Mouse (Mus musculus) kidney, embryonic 15.5 days (tissue): ENCODE measurements around the gene Camkk2. TPM values are rescaled to one million over a fixed set of nuclear protein-coding genes. Genes with fewer than 3 reads are reported as not detected.

Experiments used
- ATAC-seq: fragments of 200-750 bp; cut with Nextera tagmentation; replicated peaks from 2 replicates; pipeline ENCODE4 v1.8.0; 2017; ENCODE audit warnings: moderate TSS enrichment; ENCODE audit not compliant: low FRiP score
- H3K27ac ChIP-seq: fragments of 300-500 bp; sonication (generic); 2 replicates; pipeline ENCODE4 v1.5.1; 2015; ENCODE audit warnings: mild to moderate bottlenecking, inconsistent platforms
- H3K27me3 ChIP-seq: fragments of 300-500 bp; sonication (generic); 2 replicates; pipeline ENCODE4 v1.6.1; 2015; ENCODE audit warnings: inconsistent platforms
- H3K36me3 ChIP-seq: fragments of 300-500 bp; sonication (generic); 2 replicates; pipeline ENCODE4 v1.6.1; 2015; ENCODE audit warnings: inconsistent platforms
- H3K4me1 ChIP-seq: fragments of 300-500 bp; sonication (generic); 2 replicates; pipeline ENCODE4 v1.6.1; 2015; ENCODE audit warnings: inconsistent platforms
- H3K4me2 ChIP-seq: fragments of 300-500 bp; sonication (generic); 2 replicates; pipeline ENCODE4 v1.6.1; 2015; ENCODE audit warnings: moderate library complexity, mild to moderate bottlenecking, inconsistent platforms
- H3K4me3 ChIP-seq: fragments of 300-500 bp; sonication (generic); replicated peaks from 2 replicates; pipeline ENCODE4 v1.5.1; 2015; ENCODE audit warnings: mild to moderate bottlenecking, inconsistent platforms
- H3K9ac ChIP-seq: fragments of 300-500 bp; sonication (generic); 2 replicates; pipeline ENCODE4 v1.6.1; 2015; ENCODE audit warnings: mild to moderate bottlenecking, inconsistent platforms
- H3K9me3 ChIP-seq: fragments of 300-500 bp; sonication (generic); replicated peaks from 2 replicates; pipeline ENCODE4 v1.6.1; 2016; ENCODE audit warnings: inconsistent platforms
- WGBS: fragments of 180-500 bp; shearing (Covaris S2); methylation state at CpG from one replicate; pipeline ENCODE4 v1.1.7; 2015; ENCODE audit warnings: mixed read lengths; 5-methylcytosine and 5-hydroxymethylcytosine counted together
- polyA plus RNA-seq: library from polyadenylated mRNA; unstranded; fragments of >200 nt; fragmentation: Nextera tagmentation; extraction: Ambion mirVana; gene quantifications from 2 replicates; pipeline ENCODE4 v1.2.1, GENCODE M21; 2015

The Camkk2 gene
- polyA plus RNA-seq, 1 experiment from 2014 or later: 39.5 TPM

DNA sequence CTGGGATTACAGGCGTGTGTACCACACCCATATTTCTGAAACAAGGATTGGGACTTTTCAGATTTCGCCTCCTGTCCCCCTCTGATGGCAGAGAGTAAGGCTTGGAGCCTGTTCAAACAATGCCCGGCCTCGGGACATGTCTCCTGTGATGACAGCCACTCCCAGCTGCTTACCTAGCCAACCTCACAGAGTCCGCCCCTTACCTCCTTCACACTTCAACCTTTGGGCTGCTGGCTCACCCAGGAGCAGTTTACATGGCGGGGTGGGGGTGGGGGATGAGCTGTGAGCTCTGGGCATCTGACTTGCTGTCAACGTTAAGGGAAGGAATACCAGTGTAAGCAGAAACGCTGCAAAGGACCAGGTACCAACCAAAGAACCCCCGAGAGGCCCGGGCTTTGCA lies 48.4 kb downstream of the Camkk2 start:
- no peak overlapping the region for H3K9ac ChIP-seq
- 0 out of 2 replicates have a peak, but pooled peaks cover 9% of the 10 kb centered on the region for H3K36me3 ChIP-seq
- H3K27ac ChIP-seq: no peak overlapping the region
- no peak overlapping the region for H3K4me2 ChIP-seq
- 87% methylated on average over 10 of the region's 10 CpGs for WGBS
- no peak for ATAC-seq
- H3K9me3 ChIP-seq: no peaks in the 10 kb centered on the region
- H3K4me3 ChIP-seq: no peak overlapping the region
- peaks cover 41% of the 10 kb centered on the region for H3K4me1 ChIP-seq
- no peaks in the 10 kb centered on the region for H3K27me3 ChIP-seq

DNA sequence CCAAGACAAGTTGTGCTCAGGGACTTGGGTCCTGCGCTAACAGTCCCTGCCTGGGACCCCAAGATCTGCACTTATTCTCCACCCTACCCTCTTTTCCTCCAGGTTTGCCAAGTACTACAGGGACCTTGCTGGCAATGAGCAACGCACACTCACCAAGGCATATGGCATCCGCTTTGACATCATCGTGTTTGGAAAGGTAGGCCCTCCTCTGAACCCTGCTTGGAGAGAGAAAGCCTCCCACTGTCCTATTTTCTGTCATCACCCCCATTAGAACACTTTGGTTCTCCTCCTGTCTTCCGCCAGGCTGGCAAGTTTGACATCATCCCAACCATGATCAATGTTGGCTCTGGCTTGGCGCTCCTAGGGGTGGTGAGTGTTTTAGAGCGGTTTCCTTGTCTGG lies 52.1 kb downstream of the Camkk2 start:
- Histone ChIP-seq H3K9me3 (no peaks in the 10 kb centered on the region), H3K36me3 (0 out of 2 replicates have a peak, but pooled peaks cover 9% of the 10 kb centered on the region), H3K9ac (no peak overlapping the region), H3K27me3 (no peaks in the 10 kb centered on the region), H3K4me1 (peaks cover 22% of the 10 kb centered on the region), H3K4me3 (no peak overlapping the region), H3K4me2 (no peak overlapping the region), H3K27ac (no peak overlapping the region)
- 87% methylated on average over 7 of the region's 7 CpGs for WGBS
- ATAC-seq: no peak

- no peak for ATAC-seq
- Histone ChIP-seq H3K27me3 (no peaks in the 10 kb centered on the region), H3K4me1 (peaks cover 17% of the 10 kb centered on the region), H3K9me3 (no peaks in the 10 kb centered on the region), H3K9ac (no peak overlapping the region), H3K27ac (no peak overlapping the region), H3K4me2 (0 out of 2 replicates have a peak overlapping the region, but pooled peaks have one; percentile 23), H3K4me3 (no peak overlapping the region), H3K36me3 (0 out of 2 replicates have a peak, but pooled peaks cover 9% of the 10 kb centered on the region)
- WGBS: 77% methylated on average over 5 of the region's 5 CpGs
Observed at GRCm38 (mm10) chr5:122726595-122726994, 52.6 kb downstream of the Camkk2 start.

DNA sequence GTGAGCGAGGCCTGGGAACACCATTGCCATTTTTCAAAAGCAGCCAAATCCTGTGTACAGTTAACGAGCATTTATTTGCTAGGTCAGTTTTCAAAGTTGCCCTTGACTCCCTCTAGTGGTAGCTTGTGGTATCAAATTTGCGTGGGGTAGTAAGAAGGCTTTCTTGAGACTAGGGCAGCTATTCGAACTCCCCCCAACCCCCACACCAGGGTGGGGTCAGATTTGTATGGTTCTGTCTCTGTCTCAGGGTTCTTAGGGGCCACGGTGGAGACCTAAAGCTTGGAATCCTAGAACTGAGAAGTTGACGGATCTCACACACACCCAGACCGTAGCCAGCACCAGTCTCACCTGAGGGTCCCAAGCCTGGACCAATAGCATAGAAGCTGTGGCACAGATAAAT lies 53.1 kb downstream of the Camkk2 start:
- 22% methylated on average over 7 of the region's 7 CpGs for WGBS
- Histone ChIP-seq H3K4me2 (0 out of 2 replicates have a peak overlapping the region, but pooled peaks have one; percentile 23), H3K27ac (no peak overlapping the region), H3K9ac (no peak overlapping the region), H3K36me3 (0 out of 2 replicates have a peak, but pooled peaks cover 9% of the 10 kb centered on the region), H3K4me1 (peaks cover 13% of the 10 kb centered on the region), H3K27me3 (no peaks in the 10 kb centered on the region), H3K4me3 (no peak overlapping the region), H3K9me3 (no peaks in the 10 kb centered on the region)
- ATAC-seq: no peak

DNA sequence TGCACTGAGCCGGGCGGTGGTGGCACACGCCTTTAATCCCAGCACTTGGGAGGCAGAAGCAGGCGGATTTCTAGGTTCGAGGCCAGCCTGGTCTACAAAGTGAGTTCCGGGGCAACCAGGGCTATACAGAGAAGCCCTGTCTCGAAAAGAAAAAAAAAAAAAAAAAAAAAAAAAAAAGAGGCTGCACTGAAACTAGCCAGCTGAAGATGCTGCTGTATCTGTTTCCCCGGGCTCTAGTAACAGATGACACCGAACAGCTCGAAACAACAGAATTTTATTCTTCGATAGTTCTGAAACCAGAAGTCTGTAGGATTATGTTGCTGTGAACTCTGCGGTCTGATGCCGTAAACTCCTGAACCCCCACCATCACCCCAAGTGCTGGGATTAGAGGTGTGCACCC lies 53.8 kb downstream of the Camkk2 start:
- Histone ChIP-seq H3K4me1 (peaks cover 13% of the 10 kb centered on the region), H3K27ac (no peak overlapping the region), H3K9ac (no peak overlapping the region), H3K4me3 (no peak overlapping the region), H3K36me3 (0 out of 2 replicates have a peak, but pooled peaks cover 4% of the 10 kb centered on the region), H3K27me3 (no peaks in the 10 kb centered on the region), H3K9me3 (no peaks in the 10 kb centered on the region), H3K4me2 (no peak overlapping the region)
- WGBS: 90% methylated on average over 13 of the region's 13 CpGs
- no peak for ATAC-seq

- no peak for ATAC-seq
- H3K9me3 ChIP-seq: no peaks in the 10 kb centered on the region
- no peak overlapping the region for H3K27ac ChIP-seq
- H3K4me1 ChIP-seq: 0 out of 2 replicates have a peak, but pooled peaks cover 2% of the 10 kb centered on the region
- no peak overlapping the region for H3K4me3 ChIP-seq
- H3K27me3 ChIP-seq: no peaks in the 10 kb centered on the region
- H3K9ac ChIP-seq: no peak overlapping the region
- H3K4me2 ChIP-seq: no peak overlapping the region
- WGBS: 93% methylated on average over 8 of the region's 8 CpGs
- H3K36me3 ChIP-seq: no peaks in the 10 kb centered on the region; the same call in 1 of the 2 replicates
Observed at GRCm38 (mm10) chr5:122719168-122719567, 60.0 kb downstream of the Camkk2 start.

- Histone ChIP-seq H3K27ac (no peak overlapping the region), H3K9me3 (no peaks in the 10 kb centered on the region), H3K36me3 (no peaks in the 10 kb centered on the region; the same call in 1 of the 2 replicates), H3K9ac (no peak overlapping the region), H3K4me2 (no peak overlapping the region), H3K4me3 (no peak overlapping the region), H3K27me3 (no peaks in the 10 kb centered on the region), H3K4me1 (0 out of 2 replicates have a peak, but pooled peaks cover 2% of the 10 kb centered on the region)
- no peak for ATAC-seq
- 53% methylated on average over 7 of the region's 7 CpGs for WGBS
Observed at GRCm38 (mm10) chr5:122718400-122718799, 60.8 kb downstream of the Camkk2 start.

GRCm38 (mm10) chr5:122716793-122717192 lies 62.4 kb downstream of the Camkk2 start:
- no peaks in the 10 kb centered on the region for H3K27me3 ChIP-seq
- H3K36me3 ChIP-seq: no peaks in the 10 kb centered on the region; the same call in 1 of the 2 replicates
- no peak for ATAC-seq
- 0 out of 2 replicates have a peak, but pooled peaks cover 2% of the 10 kb centered on the region for H3K4me1 ChIP-seq
- WGBS: 98% methylated on average over 2 of the region's 2 CpGs
- no peaks in the 10 kb centered on the region for H3K9me3 ChIP-seq
- H3K27ac ChIP-seq: no peak overlapping the region
- no peak overlapping the region for H3K4me3 ChIP-seq
- no peak overlapping the region for H3K9ac ChIP-seq
- H3K4me2 ChIP-seq: no peak overlapping the region

DNA sequence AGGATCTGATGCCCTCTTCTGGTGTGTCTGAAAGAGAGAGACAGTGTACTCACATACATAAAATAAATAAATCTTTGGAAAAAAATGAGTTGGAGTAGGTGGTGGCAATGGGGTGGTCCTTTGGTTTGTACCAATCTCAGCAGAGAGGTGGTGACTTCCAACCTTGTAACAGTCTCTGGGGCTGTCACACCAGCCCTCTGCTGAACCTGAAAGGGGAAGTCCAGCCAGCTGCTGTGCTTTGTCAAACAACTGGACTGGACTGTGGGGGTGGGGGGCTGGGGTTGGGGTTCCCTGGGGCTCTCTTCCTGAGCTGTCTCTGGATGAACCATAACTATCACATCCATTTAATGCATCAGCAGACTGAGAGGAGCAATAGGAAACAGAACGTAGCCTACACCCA lies 63.5 kb downstream of the Camkk2 start:
- no peak overlapping the region for H3K4me3 ChIP-seq
- no peaks in the 10 kb centered on the region for H3K9me3 ChIP-seq
- 67% methylated on average over 1 of the region's 1 CpGs for WGBS
- no peaks in the 10 kb centered on the region; the same call in 1 of the 2 replicates for H3K36me3 ChIP-seq
- H3K27me3 ChIP-seq: no peaks in the 10 kb centered on the region
- 0 out of 2 replicates have a peak, but pooled peaks cover 2% of the 10 kb centered on the region for H3K4me1 ChIP-seq
- no peak overlapping the region for H3K27ac ChIP-seq
- no peak overlapping the region for H3K4me2 ChIP-seq
- no peak for ATAC-seq
- H3K9ac ChIP-seq: no peak overlapping the region

- H3K4me1 ChIP-seq: peaks cover 22% of the 10 kb centered on the region; the same call in 1 of the 2 replicates
- H3K9me3 ChIP-seq: no peaks in the 10 kb centered on the region
- H3K36me3 ChIP-seq: no peaks in the 10 kb centered on the region
- 66% methylated on average over 6 of the region's 6 CpGs for WGBS
- no peak overlapping the region for H3K4me3 ChIP-seq
- H3K9ac ChIP-seq: no peak overlapping the region
- no peak for ATAC-seq
- no peak overlapping the region for H3K4me2 ChIP-seq
- H3K27me3 ChIP-seq: no peaks in the 10 kb centered on the region
- 0 out of 2 replicates have a peak overlapping the region, but pooled peaks have one; percentile 18 for H3K27ac ChIP-seq
Observed at GRCm38 (mm10) chr5:122708819-122709218, 70.4 kb downstream of the Camkk2 start.

DNA sequence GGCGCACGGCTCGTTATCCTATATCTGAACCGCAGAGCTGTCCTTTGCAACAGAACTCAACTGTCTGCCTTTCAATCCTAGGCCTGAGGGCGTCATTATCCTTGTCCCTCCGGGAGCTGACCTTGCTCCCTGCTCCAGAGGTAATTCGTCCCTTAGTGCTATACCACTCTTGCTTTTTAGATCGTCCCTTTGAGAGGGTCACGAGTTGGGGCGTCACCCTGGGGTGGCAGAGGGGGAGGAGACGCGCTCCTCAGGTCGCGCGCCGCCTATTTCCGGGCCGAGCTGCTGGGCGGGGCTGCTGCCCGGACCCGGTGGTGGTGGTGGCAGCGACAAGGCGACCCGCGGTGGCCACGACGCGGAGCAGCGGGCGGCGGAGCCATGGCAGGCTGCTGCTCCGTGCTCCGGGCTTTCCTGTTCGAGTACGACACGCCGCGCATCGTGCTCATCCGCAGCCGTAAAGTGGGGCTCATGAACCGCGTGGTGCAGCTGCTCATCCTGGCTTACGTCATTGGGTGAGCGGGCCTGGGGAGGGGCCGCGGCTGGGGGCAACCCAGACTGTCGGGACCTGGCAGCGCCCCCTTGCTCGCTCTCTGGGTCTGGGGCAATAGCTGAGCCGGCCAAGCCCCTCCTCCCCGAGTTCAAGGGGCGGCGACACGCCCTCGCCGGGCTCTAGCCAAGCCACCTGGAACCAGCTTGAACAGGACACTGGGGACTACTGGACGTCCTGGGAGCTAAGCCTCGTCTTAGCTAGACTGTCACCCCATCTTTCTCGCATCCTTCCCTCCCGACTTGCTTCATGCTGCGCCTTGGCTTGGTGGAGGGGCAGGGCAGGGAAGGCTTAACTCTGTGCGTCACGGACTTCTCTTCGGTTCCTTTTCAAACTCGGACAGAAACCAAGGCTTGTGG lies 71.7 kb downstream of the Camkk2 start, which contains the start of gene P2rx4:
Gene P2rx4, plus strand, starts transcription at position 269 of the 906 bp plus-strand sequence.
- H3K9ac ChIP-seq: peak within 1 kb of the TSS; percentile 71
- peak; percentile 92 for ATAC-seq

GRCm38 (mm10) chr5:122706917-122707275 lies 72.3 kb downstream of the Camkk2 start:
- Histone ChIP-seq H3K4me3 (peak overlapping the region; percentile 76), H3K27me3 (no peaks in the 10 kb centered on the region), H3K4me2 (peak overlapping the region; percentile 88), H3K36me3 (no peaks in the 10 kb centered on the region), H3K4me1 (peaks cover 22% of the 10 kb centered on the region; the same call in 1 of the 2 replicates), H3K27ac (peak overlapping the region; percentile 87), H3K9ac (peak overlapping the region; percentile 71), H3K9me3 (no peaks in the 10 kb centered on the region)
- 42% methylated on average over 5 of the region's 5 CpGs for WGBS
- ATAC-seq: peak; percentile 34

More for the DNA sequence above, 71.7 kb downstream of the Camkk2 start, which contains the start of gene P2rx4:
- Histone ChIP-seq H3K9me3 (no peaks in the 10 kb centered on the region), H3K27ac (peak within 1 kb of the TSS; percentile 87), H3K4me1 (peaks cover 22% of the 10 kb centered on the region; the same call in 1 of the 2 replicates), H3K27me3 (no peaks in the 10 kb centered on the region), H3K4me3 (peak within 1 kb of the TSS; percentile 76), H3K36me3 (no peaks in the 10 kb centered on the region), H3K4me2 (peak within 1 kb of the TSS; percentile 88)
- WGBS: under 1% methylated on average over 66 of the region's 66 CpGs
